8 mouse cellular contexts compared by ENCODE assay signal in genomic region chr15:77151178-77151577, GRCm38 (mm10).
DNase-seq lines count a peak whose midpoint lies in the region; ATAC-seq and TF ChIP-seq lines count a peak whose summit lies in the region.

No protein-coding gene starts in this region.

- 22% methylated on average over 8 of the region's 8 CpGs for WGBS in heart, embryonic 14.5 days
- 37% methylated on average over 8 of the region's 8 CpGs for WGBS in hindbrain, embryonic 12.5 days
- WGBS in midbrain, embryonic 13.5 days = 26% methylated on average over 8 of the region's 8 CpGs
- 95% methylated on average over 8 of the region's 8 CpGs for WGBS in thymus, adult 2 months

- peak overlapping the region; percentile 33 to 68 for H3K4me3 ChIP-seq in heart, embryonic 14.5 days (ENCODE audit: control insufficient read depth in 1 of 2, insufficient read depth in 1 of 2, low read depth in 1 of 2, low read length in 2 of 2)
- peak overlapping the region; percentile 64 for H3K4me3 ChIP-seq in hindbrain, embryonic 12.5 days
- H3K4me3 ChIP-seq in midbrain, embryonic 13.5 days (replicated peaks) = peak overlapping the region; percentile 70
- no peak overlapping the region for H3K4me3 ChIP-seq in thymus, adult 2 months (ENCODE audit: control insufficient read depth, insufficient read depth, low read length)

- peak overlapping the region; percentile 78 for H3K9ac ChIP-seq in heart, embryonic 14.5 days (ENCODE audit: low read length)
- H3K9ac ChIP-seq in hindbrain, embryonic 12.5 days = peak overlapping the region; percentile 75
- H3K9ac ChIP-seq in midbrain, embryonic 13.5 days (replicated peaks) = peak overlapping the region; percentile 82

- no peak for TF ChIP-seq POLR2A in thymus, adult 2 months (IDR thresholded peaks at IDR 0.05; ENCODE audit: control insufficient read depth, extremely low read depth, insufficient read depth, low read length, poor library complexity)

- no peaks in the 10 kb centered on the region for H3K9me3 ChIP-seq in heart, embryonic 14.5 days (ENCODE audit: control insufficient read depth, low read length)
- H3K9me3 ChIP-seq in hindbrain, embryonic 12.5 days (replicated peaks) = no peaks in the 10 kb centered on the region
- H3K9me3 ChIP-seq in midbrain, embryonic 13.5 days = no peaks in the 10 kb centered on the region

- H3K4me1 ChIP-seq in heart, embryonic 14.5 days (ENCODE audit: control insufficient read depth in 2 of 2, insufficient read depth in 2 of 2, low read length in 2 of 2) = peaks cover 20 to 47% of the 10 kb centered on the region in 2 experiments
- H3K4me1 ChIP-seq in hindbrain, embryonic 12.5 days = peaks cover 49% of the 10 kb centered on the region
- H3K4me1 ChIP-seq in midbrain, embryonic 13.5 days (replicated peaks) = peaks cover 60% of the 10 kb centered on the region
- peaks cover 7% of the 10 kb centered on the region for H3K4me1 ChIP-seq in thymus, adult 2 months (replicated peaks; ENCODE audit: control insufficient read depth, insufficient read depth, low read length)

- DNase-seq in heart, adult 9 months (ENCODE audit: low spot score in 2 of 2) = no peak
- peak; percentile 39 for DNase-seq in brain, adult 2 months (ENCODE audit: low read depth, low spot score)
- DNase-seq in frontal cortex, adult 2 months (ENCODE audit: extremely low spot score in 1 of 2, low spot score in 1 of 2) = no peak
- DNase-seq in adrenal gland, adult 8-10 months = no peak
- DNase-seq in thymus, adult 2 months = no peak

- no peak for ATAC-seq in heart, embryonic 14.5 days (ENCODE audit: insufficient number of reproducible peaks, insufficient read depth, low FRiP score, low read depth)
- ATAC-seq in hindbrain, embryonic 12.5 days (ENCODE audit: low FRiP score) = no peak
- ATAC-seq in midbrain, embryonic 13.5 days = no peak

- no peaks in the 10 kb centered on the region for H3K27me3 ChIP-seq in heart, embryonic 14.5 days (ENCODE audit: control insufficient read depth, insufficient read depth, low read length)
- no peaks in the 10 kb centered on the region for H3K27me3 ChIP-seq in hindbrain, embryonic 12.5 days
- H3K27me3 ChIP-seq in midbrain, embryonic 13.5 days = no peaks in the 10 kb centered on the region
- H3K27me3 ChIP-seq in thymus, adult 2 months (ENCODE audit: control insufficient read depth, insufficient read depth, low read length) = no peaks in the 10 kb centered on the region

- no peak for TF ChIP-seq CTCF in thymus, adult 2 months (IDR thresholded peaks at IDR 0.05; ENCODE audit: borderline replicate concordance, control insufficient read depth, extremely low read depth, insufficient read depth, low read length, poor library complexity)

- peak overlapping the region; percentile 76 for H3K4me2 ChIP-seq in heart, embryonic 14.5 days (ENCODE audit: low read length)
- H3K4me2 ChIP-seq in hindbrain, embryonic 12.5 days (replicated peaks) = peak overlapping the region; percentile 61
- H3K4me2 ChIP-seq in midbrain, embryonic 13.5 days (replicated peaks) = peak overlapping the region; percentile 93

- peaks cover 7% of the 10 kb centered on the region; the same call in 1 of the 2 replicates for H3K36me3 ChIP-seq in heart, embryonic 14.5 days (ENCODE audit: control insufficient read depth, insufficient read depth, low read length)
- H3K36me3 ChIP-seq in hindbrain, embryonic 12.5 days = 0 out of 2 replicates have a peak, but pooled peaks cover 2% of the 10 kb centered on the region
- H3K36me3 ChIP-seq in midbrain, embryonic 13.5 days = no peaks in the 10 kb centered on the region
- no peaks in the 10 kb centered on the region for H3K36me3 ChIP-seq in thymus, adult 2 months (ENCODE audit: control insufficient read depth, insufficient read depth, low read length)

- H3K27ac ChIP-seq in heart, embryonic 14.5 days (replicated peaks in 1 of 2; ENCODE audit: control insufficient read depth in 1 of 2, insufficient read depth in 1 of 2, low read depth in 2 of 2, low read length in 2 of 2) = peak overlapping the region; percentile 61 to 96
- peak overlapping the region; percentile 62; the same call in 1 of the 2 replicates for H3K27ac ChIP-seq in hindbrain, embryonic 12.5 days
- H3K27ac ChIP-seq in midbrain, embryonic 13.5 days = peak overlapping the region; percentile 98
- no peak overlapping the region for H3K27ac ChIP-seq in thymus, adult 2 months (ENCODE audit: control insufficient read depth, insufficient read depth, low read length)
